Mouse (Mus musculus) retina, postnatal 7 days (tissue): Measurements from ENCODE around the gene Itga7.

Source experiments
- DNase-seq: peaks from one replicate; pipeline ENCODE4 v3.0.0-alpha.2; 2012; ENCODE audit warnings: low read depth, low spot score

Itga7 gene

DNA sequence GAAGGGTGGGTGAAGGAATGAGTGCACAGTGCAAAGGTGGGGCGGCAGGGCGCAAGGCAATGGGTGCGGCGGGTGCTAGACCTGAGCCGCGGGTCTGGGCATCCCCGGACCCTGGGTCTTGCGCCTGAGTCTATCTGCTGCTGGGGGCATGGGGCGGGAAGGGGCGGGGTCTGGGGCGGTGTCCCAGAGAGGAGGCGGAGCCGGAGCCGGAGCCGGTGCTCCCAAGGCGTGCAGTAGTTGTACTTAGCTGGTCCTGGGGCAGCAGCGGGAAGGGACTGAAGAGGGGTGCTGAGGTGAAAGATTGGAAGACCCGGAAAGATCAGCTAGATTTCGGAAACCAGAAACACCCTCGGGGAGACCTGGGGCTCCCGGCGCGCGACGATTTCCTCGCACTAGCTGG, at the start of gene Itga7:
Itga7 (plus strand) TSS at position 245 of the 400 bp plus-strand sequence.
- no peak for DNase-seq

DNA sequence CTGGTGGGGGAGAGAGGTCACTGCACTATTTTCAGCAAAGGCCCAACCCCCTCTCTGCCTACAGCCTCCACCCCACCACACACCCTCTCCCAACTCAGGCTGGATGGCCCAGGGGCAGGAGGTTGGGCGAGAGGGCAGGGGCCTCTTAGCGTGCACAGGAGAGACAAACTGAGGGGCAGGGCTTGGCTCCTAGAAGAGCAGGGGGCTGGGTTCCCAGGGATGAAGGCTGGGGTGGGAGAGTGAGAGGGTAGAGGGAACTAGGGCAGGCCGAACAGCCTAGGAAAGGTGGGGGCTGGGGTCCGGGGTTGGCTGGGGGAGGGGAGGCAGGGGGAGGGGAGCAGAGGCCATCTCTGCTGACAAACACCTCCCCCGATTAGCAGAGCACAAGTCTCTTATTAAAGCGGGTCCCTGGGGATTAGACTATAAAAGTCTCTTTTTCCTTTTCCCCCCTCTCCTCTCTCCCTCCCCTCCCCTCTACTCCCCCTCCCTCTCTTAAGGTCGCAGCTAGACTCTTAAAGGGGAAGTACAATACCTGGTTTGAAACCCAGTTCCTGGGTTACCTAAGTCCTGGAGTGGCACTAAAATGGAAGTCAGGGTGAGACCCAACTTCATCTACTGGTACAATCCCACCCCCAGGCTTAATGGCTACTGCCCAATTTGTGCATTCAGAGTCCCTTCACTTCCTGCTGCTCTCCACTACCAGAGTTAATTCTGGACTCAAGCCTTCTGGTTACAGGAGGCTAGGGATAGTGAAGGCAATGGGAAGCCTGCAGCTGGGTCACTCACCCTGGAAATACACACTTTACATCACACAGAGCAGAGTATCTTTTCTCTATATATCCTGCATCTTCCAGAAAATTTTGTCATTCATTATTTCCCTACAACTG, 44.4 kb upstream of the Itga7 start:
- no peak for DNase-seq

DNA sequence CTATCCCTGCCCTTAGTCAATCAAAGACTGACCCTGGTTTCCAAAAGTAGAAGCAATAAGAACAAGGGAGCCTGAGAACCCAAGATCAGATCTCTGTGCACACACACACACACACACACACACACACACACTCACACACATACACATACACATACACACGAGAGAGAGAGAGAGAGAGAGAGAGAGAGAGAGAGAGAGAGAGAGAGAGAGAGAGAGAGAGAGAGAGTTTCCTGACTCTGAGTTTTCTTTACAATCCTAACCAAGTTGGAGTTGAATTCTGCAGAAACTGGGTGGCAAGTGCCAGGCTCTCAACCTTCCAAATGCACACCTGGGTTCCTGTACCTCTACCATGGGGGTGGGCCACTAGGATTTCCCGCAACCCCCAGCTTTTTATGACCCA, 43.8 kb upstream of the Itga7 start:
- no peak for DNase-seq

DNA sequence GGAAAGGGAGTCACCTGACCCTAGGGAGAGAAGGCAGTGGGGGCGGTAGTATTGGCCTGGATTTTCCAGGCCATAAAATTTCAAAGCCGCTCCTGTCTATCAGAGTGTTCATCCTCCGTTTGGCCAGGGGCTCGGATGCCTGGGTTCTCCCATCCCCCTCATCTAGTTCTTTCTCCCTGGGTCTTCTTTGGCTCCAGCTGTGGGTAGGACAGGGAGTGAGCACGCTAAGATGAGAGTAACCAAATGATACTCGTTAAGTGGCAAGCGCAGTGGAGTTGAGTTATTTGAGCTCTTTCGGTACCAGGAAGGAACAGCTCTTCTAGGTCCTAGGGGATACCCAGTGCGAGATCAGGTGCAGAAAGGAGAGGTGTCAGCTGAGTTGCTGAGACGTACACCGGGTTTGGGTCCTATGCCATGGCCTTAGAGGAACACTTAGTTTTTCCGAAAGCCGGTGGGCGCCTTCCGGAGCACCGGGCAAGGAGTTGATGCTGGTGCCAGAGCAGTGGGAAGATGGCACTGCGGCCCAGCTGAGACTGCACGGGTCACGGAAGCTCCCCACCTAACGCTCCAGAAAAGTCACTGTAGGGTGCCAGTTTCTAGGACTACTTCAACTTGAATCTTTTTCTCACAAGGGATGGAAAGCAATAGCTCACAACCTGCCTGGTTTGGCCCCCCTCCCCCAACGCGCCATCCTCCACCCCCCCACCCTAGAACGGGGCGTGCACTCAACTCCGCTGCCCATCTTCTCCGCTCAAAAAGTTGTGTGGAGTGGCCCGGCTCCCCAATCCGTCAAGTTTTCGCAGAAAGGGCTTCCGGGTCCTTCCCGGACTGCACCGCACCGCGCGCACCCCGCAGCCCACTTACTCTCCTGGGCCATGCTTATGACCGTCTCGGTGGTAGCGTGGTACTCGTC, 43.0 kb upstream of the Itga7 start:
- no peak for DNase-seq

DNA sequence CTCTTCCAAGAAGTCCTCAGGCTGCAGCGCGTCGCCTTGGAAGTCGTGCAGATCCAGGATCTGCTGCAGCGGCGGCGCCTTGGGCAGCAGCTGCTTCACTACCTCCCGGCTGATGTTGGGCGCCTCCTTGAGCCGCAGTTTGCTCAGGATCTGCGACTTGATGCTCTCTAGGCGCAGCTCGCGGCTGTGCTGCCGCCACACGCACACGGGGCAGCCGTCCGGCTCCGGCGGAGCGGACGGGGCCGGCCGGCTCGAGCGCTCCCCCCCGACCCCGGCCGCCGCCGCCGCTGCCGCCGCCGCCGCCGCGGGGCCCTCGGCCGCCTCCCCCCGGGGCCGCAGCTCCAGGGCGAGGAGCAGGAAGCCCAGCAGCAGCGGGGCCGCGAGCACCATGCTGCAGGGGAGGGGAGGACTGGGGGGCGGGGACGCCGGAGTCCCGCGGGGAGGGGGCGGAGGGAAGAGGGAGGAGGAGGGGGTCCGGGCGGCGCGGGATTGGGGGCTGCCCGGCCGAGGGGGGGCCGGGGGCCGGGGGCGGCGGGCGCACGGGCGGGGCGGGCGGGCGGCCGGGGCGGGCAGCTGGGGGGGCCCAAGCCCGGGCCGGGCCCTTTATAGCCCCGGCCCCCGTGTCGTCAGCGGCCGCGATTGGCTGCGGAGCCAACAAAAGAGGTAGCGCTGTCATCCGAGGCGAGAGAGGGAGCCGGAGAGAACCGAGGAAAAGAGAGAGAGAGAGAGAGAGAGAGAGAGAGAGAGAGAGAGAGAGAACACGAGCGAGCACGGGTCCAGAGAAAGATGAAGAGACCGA, 42.1 kb upstream of the Itga7 start, which contains the start of gene Gdf11:
Gdf11 (minus strand) TSS at position 423 of the 799 bp plus-strand sequence.
- no peak for DNase-seq

DNA sequence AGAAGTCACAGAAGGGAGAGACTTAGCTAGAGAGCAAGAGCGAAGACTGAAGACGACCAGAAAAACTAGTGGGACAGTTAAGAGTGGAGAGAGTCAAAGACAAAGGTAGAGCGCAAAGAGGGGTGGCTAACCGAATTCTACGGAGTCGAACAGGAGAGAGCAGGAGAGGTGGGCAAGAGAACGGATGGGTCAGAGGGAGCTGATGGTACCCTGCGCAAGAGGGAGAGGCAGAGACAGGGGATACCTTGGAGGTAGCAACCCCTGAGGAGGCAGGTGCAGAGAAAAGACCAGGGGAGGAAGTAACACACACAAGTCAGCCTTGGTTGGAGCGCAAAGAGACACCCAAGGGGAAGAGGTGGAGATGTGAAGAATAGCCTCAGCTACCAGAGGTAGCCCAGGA, 41.4 kb upstream of the Itga7 start:
- DNase-seq, result no peak

DNA sequence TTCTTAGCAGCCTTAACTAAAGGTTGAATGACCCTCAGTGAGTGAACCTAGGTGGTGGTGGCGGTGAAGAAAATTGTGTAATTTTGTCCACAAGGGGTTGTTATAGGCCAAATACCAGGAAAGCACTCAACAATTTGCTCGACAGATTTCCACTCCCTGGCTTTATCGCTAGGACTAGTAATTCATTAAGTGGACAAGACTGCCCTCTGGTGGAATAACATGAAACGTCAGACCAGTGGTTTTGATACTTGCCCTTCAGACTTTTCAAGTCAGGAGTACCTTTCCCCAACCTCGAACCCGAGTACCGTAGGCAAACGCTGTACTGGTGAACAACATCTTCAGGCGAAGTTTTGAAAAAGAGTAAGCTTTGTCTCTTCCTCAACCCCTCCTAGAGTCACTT, 38.2 kb upstream of the Itga7 start:
- peak; percentile 83 for DNase-seq

DNA sequence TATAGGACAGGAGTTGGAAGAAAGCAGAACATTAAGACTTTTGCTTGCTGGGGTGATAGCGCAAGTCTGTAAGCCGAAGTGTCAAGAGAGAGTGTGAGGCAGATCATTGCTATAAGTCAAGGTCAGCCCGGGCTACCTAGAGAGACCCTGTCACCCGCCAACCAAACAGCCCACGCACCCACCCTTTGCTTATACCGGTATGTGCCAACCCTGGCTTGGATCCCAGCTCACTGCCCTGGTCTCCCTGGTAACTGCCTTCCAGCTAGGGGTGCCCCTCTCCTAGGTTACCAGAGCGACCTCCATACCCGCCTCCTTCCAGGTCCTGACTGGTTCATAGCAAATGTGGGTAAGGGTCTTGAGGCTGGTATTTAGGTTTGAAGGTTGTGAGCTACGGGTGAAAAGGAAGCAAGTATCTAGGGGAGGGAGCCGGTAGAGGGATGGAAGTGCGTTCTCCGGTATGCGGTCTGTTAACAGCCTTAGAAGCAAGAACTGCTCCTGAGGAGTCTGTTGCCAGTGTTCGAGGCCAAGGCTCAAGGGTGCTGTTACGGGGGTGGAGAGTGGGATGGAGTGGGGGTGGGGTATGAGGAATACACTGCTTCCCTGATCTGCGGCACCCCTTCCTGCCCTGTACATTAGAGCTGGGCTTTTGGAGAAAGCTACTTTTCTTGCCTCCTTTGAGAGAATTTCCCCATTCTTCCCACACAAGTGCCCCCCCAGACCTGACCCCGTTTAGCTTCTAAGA, 37.5 kb upstream of the Itga7 start:
- DNase-seq, result no peak

DNA sequence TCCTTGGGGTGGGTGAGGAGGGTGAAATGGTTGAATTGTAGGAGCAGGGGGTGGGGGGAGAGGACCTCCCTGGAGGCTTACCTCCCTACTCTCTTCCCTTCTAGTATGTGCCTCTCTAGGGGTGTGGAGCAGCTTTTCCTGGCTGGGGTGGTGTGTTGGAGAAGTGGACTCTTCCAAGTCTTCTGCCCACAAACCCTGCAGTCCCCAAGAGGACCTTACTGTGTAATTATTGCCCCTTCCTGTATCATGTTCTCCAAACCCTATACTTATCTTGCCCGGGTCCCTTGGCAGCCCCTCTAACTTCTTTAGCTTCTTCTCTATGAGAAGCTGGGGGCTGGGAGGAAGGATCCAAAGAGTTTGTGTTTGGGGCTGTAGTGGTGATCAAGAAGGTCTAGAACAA, 36.8 kb upstream of the Itga7 start:
- no peak for DNase-seq

DNA sequence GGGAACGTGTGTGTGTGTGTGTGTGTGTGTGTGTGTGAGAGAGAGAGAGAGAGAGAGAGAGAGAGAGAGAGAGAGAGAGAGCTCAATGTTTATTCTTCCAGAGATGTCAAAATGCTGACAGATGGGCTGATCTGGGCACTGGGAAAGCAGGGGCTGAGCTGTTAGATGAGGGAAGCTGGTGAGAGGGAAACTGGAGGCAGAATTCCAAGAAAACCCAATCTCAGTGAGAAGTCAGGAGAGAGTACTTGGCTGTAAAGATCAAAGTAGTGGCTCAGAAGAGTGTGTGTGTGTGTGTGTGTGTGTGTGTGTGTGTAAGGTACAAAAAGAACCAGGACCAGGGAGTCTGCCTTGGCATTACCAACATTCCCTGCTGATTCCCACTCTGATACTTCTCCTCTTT, 36.1 kb upstream of the Itga7 start:
- no peak for DNase-seq

DNA sequence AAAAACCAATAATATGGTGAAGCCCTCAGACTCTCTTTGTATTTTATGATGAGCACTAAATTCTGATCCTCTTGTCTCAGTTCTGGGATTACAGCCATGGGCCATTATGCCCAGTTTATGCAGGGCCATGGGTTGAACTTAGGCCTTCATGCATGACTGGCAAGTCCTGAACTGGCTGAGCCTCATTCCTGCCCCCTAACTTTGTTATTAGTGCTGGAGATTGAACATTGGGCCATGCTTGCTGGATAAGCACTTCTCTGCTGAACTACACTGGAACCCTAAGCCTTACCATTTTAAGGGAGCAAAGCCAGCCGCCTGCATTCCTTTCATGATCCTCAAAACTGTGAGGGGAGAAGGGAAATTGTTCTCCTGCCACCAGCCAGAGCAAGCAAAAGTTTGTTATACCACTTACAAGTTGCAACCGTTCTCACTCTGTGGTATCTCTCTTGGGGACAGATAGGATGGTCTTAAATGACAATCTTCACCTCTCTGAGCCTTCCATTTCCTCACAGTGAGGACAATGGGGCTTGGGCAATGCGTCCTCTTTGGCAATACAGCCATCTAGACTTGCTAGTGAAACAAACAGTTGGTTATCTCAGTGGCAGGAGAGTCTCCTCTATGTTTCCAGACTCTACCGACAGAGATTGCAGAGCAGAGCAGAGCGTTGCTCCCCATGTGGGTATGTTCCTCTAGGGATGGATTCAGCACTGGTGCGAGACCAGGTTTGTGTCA, 33.7 kb upstream of the Itga7 start:
- no peak for DNase-seq

DNA sequence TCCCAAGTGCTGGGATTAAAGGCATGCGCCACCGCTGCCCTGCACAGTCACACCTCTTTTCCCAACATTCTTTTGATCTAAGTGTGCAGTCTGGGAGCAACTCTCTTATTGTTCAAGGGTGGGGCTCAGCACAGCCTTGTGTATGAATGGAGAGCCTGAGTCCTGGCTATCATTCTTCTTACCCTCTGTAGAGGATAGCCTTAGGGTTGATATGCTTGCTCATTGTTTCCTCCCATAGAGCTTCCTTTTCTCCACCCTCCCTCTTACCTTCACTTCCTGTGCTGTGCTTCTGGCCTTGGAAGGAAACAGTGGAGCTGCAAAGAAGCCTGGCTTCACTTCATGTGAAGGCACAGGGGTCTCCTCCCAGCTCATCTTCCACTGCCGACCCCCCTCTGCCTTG, 32.9 kb upstream of the Itga7 start, which contains the start of gene Cd63:
Cd63 (plus strand) TSS at position 292 of the 400 bp plus-strand sequence.
- DNase-seq, result no peak

DNA sequence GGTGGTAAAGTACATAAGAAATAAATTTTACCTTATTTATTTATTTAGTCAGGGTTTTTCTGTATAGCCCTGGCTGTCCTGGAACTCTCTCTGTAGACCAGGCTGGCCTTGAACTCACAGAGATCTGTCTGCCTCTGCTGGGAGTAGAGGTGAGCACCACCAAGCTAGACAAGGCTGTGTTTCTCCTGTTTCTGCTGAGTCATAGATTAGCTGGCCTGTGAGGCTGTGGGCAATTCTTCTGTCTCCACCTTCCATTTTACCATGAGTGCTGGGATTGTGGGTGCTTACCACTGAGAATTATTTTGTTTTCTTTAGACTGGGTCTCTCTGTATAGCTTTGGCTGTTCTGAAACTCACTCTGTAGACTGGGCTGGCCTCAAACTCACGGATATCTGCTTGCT, 32.2 kb upstream of the Itga7 start:
- DNase-seq, result no peak

DNA sequence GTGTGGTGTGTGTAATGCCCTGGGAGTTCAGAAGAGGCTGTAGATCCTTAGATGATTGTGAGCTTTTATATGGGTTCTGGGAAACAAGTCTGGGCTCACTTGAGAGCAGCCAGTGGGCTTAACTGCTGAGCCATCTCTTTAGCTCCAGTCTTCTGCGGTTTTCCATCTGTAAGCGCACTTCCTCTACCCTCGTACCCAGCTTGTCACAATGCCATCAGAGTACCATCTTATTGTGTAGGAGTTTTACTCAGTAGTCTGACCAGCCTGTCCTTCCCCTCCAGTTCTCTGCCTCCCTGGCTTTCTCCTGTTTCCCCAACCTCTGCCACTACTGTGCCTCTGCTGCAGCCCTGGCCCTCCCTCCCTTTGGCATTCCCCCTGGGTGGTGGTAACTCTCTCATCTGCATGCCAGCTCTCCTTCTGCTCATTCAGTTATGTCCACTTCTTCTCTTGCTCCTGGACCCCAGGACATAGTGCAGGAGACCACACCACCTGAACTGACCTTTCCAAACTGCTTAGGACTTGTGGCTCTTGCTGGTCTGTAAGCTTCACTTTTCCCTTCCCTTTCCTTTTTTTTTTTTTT, 31.1 kb upstream of the Itga7 start:
- DNase-seq, result no peak

DNA sequence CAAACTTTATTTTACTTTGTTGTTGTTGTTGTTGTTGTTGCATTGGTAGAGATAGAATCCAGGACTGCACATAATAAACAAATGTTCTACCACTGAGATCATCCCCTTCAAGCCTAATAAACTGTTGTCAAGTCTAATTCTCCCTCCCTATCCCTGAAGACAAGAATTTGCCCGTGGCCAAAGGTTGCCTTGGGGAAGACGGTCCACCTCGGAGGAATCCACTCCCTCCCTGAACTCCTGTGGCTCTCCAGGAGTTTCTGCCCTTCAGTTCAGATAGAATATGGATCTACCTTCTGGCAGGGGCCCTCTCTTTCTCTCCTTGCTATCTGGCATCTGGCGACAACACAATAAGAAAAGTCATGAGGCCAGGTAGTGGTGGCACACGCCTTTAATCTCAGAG, 28.8 kb upstream of the Itga7 start:
- DNase-seq, result no peak

DNA sequence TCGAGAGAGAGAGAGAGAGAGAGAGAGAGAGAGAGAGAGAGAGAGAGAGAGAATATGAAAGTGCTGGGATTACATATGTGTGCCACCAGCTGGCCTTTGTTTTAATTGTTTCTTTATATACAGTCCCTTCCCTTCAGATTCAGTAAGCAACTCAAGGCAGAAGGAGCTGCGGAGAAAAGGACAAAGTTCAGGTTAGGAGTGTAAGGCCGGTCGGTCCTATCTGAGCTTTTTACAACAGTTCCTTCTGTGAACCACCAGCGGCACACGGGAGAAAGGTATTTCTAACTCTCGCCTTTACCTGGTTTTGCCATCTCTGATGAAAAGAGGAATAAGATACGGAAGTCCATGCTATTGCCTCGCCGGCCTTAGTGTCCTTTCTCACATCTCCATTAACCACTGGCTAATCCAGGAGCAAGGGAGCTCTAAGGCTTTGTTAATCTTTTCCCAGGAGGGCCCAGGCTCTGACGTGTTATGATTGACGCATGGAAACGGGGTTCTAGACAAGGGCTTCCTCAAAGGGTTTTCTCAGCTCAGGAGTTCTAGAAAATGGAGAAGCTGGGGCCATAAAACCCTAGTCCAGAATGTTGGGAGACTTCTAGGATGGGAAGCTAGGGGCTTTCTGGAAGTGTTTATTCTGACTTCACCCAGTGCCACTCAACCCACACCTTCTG, 24.7 kb upstream of the Itga7 start:
- DNase-seq, result no peak

DNA sequence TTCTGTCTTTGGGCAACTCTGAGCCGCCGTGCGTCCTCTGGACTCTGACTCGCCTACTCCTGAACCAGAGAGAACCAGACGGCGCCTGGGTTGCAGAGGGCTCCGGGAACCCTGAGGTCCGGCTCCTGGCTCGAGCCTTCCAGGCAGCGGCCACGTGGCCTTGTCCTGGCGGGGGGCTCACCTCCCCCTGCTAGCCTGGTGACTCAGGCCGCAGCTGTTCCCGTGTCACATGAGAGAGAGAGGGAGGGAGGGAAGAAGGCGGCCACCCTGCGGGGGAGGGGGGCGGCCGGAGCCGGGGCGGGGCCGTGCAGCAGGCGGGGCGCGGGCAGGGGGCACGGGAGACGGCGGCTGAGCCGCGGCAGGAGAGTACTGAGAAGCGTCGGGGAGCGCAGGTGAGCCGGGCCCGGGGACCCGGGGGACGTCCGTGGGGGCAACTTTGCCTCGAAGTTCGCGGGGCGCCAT, 24.0 kb upstream of the Itga7 start:
- DNase-seq, result peak; percentile 77

DNA sequence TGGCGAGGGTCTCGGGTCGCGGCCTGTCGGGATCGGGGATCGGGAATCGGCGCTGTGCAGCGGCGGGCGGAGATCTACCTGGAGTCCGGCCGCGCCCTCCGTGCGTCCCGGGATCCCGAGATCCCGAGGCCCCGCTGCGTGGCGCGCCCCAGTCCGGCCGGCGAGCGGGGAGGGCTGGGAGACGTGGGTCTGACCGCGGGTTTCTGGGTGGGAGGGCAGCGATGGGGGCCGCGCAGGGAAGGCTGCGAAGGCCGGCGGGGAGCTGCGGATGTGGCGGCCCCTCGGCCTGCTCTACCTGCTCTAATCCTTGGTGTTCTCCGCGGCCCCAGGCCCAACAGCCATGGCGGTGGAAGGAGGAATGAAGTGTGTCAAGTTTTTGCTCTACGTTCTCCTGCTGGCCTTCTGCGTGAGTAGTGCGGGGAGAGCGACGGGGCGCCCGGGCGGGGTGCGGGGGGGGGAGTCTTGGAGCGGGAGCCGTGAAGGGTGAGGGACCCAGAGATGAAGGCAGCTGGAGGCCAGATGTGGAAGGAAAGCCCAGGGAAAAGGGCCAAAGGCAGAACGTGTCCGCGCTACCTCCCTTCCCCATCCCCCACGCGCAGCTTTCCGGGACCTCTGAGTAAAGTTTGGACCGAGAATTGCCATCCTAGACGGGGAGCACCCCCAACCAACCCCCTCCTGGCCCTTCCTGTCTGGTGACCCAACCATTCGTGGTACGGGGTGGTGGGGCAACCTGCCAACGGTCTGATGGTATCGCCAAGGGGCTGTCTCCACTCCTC, 23.4 kb upstream of the Itga7 start:
- no peak for DNase-seq
